Mouse (Mus musculus) midbrain, embryonic 14.5 days (tissue): ENCODE measurements around the gene Maco1. TPM values are rescaled to one million over a fixed set of nuclear protein-coding genes. Genes with fewer than 3 reads are reported as not detected.

Experiments used
- ATAC-seq: fragments of 200-750 bp; cut with Nextera tagmentation; 2 replicates; pipeline ENCODE4 v1.8.0; 2017; ENCODE audit warnings: moderate number of reproducible peaks, moderate library complexity; ENCODE audit not compliant: low FRiP score, low TSS enrichment
- DNase-seq: peaks from one replicate; pipeline ENCODE4 v3.0.0-alpha.2; 2015
- H3K27ac ChIP-seq: fragments of 300-500 bp; sonication (generic); replicated peaks from 2 replicates; pipeline ENCODE4 v1.5.1; 2014; ENCODE audit warnings: mild to moderate bottlenecking, low read depth, low read length, moderate library complexity
- H3K27me3 ChIP-seq: fragments of 300-500 bp; sonication (generic); 2 replicates; pipeline ENCODE4 v1.6.1; 2014; ENCODE audit warnings: low read length, control low read depth, mixed read lengths; ENCODE audit not compliant: control insufficient read depth, insufficient read depth
- H3K36me3 ChIP-seq: fragments of 300-500 bp; sonication (generic); 2 replicates; pipeline ENCODE4 v1.6.1; 2014; ENCODE audit warnings: low read length, control low read depth; ENCODE audit not compliant: control insufficient read depth, insufficient read depth
- H3K4me1 ChIP-seq: fragments of 300-500 bp; sonication (generic); 2 replicates; pipeline ENCODE4 v1.6.1; 2014; ENCODE audit warnings: mild to moderate bottlenecking, antibody characterized with exemption, low read length, control low read depth; ENCODE audit not compliant: control insufficient read depth, insufficient read depth
- H3K4me2 ChIP-seq: fragments of 300-500 bp; sonication (generic); 2 replicates; pipeline ENCODE4 v1.6.1; 2014; ENCODE audit warnings: mild to moderate bottlenecking, low read length, moderate library complexity
- H3K4me3 ChIP-seq: fragments of 300-500 bp; sonication (generic); replicated peaks from 2 replicates; pipeline ENCODE4 v1.5.1; 2014; ENCODE audit warnings: low read depth, low read length
- H3K9ac ChIP-seq: fragments of 300-500 bp; sonication (generic); replicated peaks from 2 replicates; pipeline ENCODE4 v1.6.1; 2014; ENCODE audit warnings: mild to moderate bottlenecking, low read length, moderate library complexity
- H3K9me3 ChIP-seq: fragments of 300-500 bp; sonication (generic); 2 replicates; pipeline ENCODE4 v1.6.1; 2016; ENCODE audit warnings: low read length, control low read depth, mixed read lengths; ENCODE audit not compliant: control insufficient read depth
- WGBS: fragments of 180-500 bp; shearing (Covaris S2); extraction: QIAGEN DNeasy Blood & Tissue Kit; methylation state at CpG from one replicate; pipeline ENCODE4 v1.1.7; 2014; 5-methylcytosine and 5-hydroxymethylcytosine counted together
- polyA plus RNA-seq: library from polyadenylated mRNA; unstranded; fragments of >200 nt; fragmentation: Nextera tagmentation; extraction: Ambion mirVana; gene quantifications from 2 replicates; pipeline ENCODE4 v1.2.1, GENCODE M21; 2014

Gene Maco1
- polyA plus RNA-seq, 1 experiment from 2014 or later: 100 TPM

- under 1% methylated on average over 91 of the region's 91 CpGs for WGBS
These were observed 716 bp upstream of the Maco1 start for GRCm38 (mm10) chr4:134853637-134854485.

GRCm38 (mm10) chr4:134852438-134853255 is 498 bp downstream of the Maco1 start:
- Histone ChIP-seq H3K9me3 (no peaks in the 10 kb centered on the region), H3K4me2 (peak overlapping the region; percentile 59), H3K27me3 (peaks cover 10% of the 10 kb centered on the region), H3K4me3 (peak overlapping the region; percentile 98), H3K4me1 (peaks cover 24% of the 10 kb centered on the region), H3K27ac (peak overlapping the region; percentile 98), H3K36me3 (no peaks in the 10 kb centered on the region), H3K9ac (peak overlapping the region; percentile 100)
- under 1% methylated on average over 91 of the region's 106 CpGs for WGBS
- ATAC-seq (peak; percentile 15), DNase-seq (peak; percentile 65)

More at GRCm38 (mm10) chr4:134853637-134854485, 716 bp upstream of the Maco1 start:
- ATAC-seq (peak; percentile 95), DNase-seq (peak; percentile 98)
- H3K4me1 ChIP-seq: peaks cover 20% of the 10 kb centered on the region
- H3K4me2 ChIP-seq: peak overlapping the region; percentile 53
- H3K27ac ChIP-seq: peak overlapping the region; percentile 98
- H3K36me3 ChIP-seq: no peaks in the 10 kb centered on the region
- H3K9me3 ChIP-seq: no peaks in the 10 kb centered on the region
- peaks cover 10% of the 10 kb centered on the region for H3K27me3 ChIP-seq
- H3K9ac ChIP-seq: peak overlapping the region; percentile 88
- peak overlapping the region; percentile 98 for H3K4me3 ChIP-seq

GRCm38 (mm10) chr4:134851876-134852275 is 1.3 kb downstream of the Maco1 start:
- H3K9me3 ChIP-seq: no peaks in the 10 kb centered on the region
- peaks cover 10% of the 10 kb centered on the region for H3K27me3 ChIP-seq
- ATAC-seq: no peak
- 12% methylated on average over 14 of the region's 14 CpGs for WGBS
- DNase-seq: peak; percentile 49
- peak overlapping the region; percentile 100 for H3K9ac ChIP-seq
- peak overlapping the region; percentile 59 for H3K4me2 ChIP-seq
- H3K4me1 ChIP-seq: peaks cover 25% of the 10 kb centered on the region
- H3K4me3 ChIP-seq: peak overlapping the region; percentile 98
- no peaks in the 10 kb centered on the region for H3K36me3 ChIP-seq
- H3K27ac ChIP-seq: 0 out of 2 replicates have a peak overlapping the region, but pooled peaks have one; percentile 98

GRCm38 (mm10) chr4:134851236-134851635 is 1.9 kb downstream of the Maco1 start:
- peak overlapping the region; percentile 100; the same call in 1 of the 2 replicates for H3K9ac ChIP-seq
- no peaks in the 10 kb centered on the region for H3K36me3 ChIP-seq
- DNase-seq: no peak
- H3K27ac ChIP-seq: no peak overlapping the region
- no peaks in the 10 kb centered on the region for H3K9me3 ChIP-seq
- peaks cover 9% of the 10 kb centered on the region for H3K27me3 ChIP-seq
- no peak for ATAC-seq
- WGBS: 54% methylated on average over 2 of the region's 2 CpGs
- H3K4me3 ChIP-seq: peak overlapping the region; percentile 98
- H3K4me1 ChIP-seq: peaks cover 25% of the 10 kb centered on the region
- H3K4me2 ChIP-seq: peak overlapping the region; percentile 59

GRCm38 (mm10) chr4:134850551-134850950 is 2.6 kb downstream of the Maco1 start:
- no peak overlapping the region for H3K9ac ChIP-seq
- H3K27ac ChIP-seq: no peak overlapping the region
- no peak for DNase-seq
- ATAC-seq: no peak
- peak overlapping the region; percentile 98; the same call in 1 of the 2 replicates for H3K4me3 ChIP-seq
- no peaks in the 10 kb centered on the region for H3K9me3 ChIP-seq
- H3K27me3 ChIP-seq: peaks cover 4% of the 10 kb centered on the region; the same call in 1 of the 2 replicates
- H3K4me1 ChIP-seq: peaks cover 25% of the 10 kb centered on the region
- no peaks in the 10 kb centered on the region for H3K36me3 ChIP-seq
- peak overlapping the region; percentile 59 for H3K4me2 ChIP-seq
- 73% methylated on average over 4 of the region's 4 CpGs for WGBS

- DNase-seq: no peak
These were observed 5.6 kb downstream of the Maco1 start for GRCm38 (mm10) chr4:134847587-134847986.

GRCm38 (mm10) chr4:134843566-134843965 is 9.6 kb downstream of the Maco1 start:
- ATAC-seq: no peak
- Histone ChIP-seq H3K36me3 (no peaks in the 10 kb centered on the region), H3K27me3 (no peaks in the 10 kb centered on the region), H3K9ac (no peak overlapping the region), H3K27ac (no peak overlapping the region), H3K4me2 (no peak overlapping the region), H3K4me3 (no peak overlapping the region), H3K4me1 (peaks cover 5% of the 10 kb centered on the region; the same call in 1 of the 2 replicates), H3K9me3 (no peaks in the 10 kb centered on the region)
- WGBS: 91% methylated on average over 4 of the region's 4 CpGs
- no peak for DNase-seq

More at GRCm38 (mm10) chr4:134847587-134847986, 5.6 kb downstream of the Maco1 start:
- 78% methylated on average over 4 of the region's 4 CpGs for WGBS
- H3K4me3 ChIP-seq: no peak overlapping the region
- ATAC-seq: no peak
- H3K4me2 ChIP-seq: no peak overlapping the region
- H3K27me3 ChIP-seq: no peaks in the 10 kb centered on the region
- no peaks in the 10 kb centered on the region for H3K36me3 ChIP-seq
- H3K9me3 ChIP-seq: no peaks in the 10 kb centered on the region
- no peak overlapping the region for H3K27ac ChIP-seq
- no peak overlapping the region for H3K9ac ChIP-seq
- H3K4me1 ChIP-seq: peaks cover 25% of the 10 kb centered on the region

GRCm38 (mm10) chr4:134840231-134840630 is 12.9 kb downstream of the Maco1 start:
- Histone ChIP-seq H3K27ac (no peak overlapping the region), H3K27me3 (no peaks in the 10 kb centered on the region), H3K9ac (no peak overlapping the region), H3K4me2 (no peak overlapping the region), H3K4me3 (no peak overlapping the region), H3K4me1 (no peaks in the 10 kb centered on the region), H3K36me3 (peaks cover 15% of the 10 kb centered on the region; the same call in 1 of the 2 replicates), H3K9me3 (no peaks in the 10 kb centered on the region)
- 91% methylated on average over 1 of the region's 1 CpGs for WGBS
- ATAC-seq: no peak
- DNase-seq: no peak
